Comparison of ENCODE assay signal across 28 mouse cellular contexts in genomic region chr5:9103958-9104357, GRCm38 (mm10). TPM values are rescaled to one million over a fixed set of nuclear protein-coding genes. Genes with fewer than 3 reads are reported as not detected.
DNase-seq lines count a peak whose midpoint lies in the region; ATAC-seq and TF ChIP-seq lines count a peak whose summit lies in the region.
"Had no signal": no experiment of that assay in that cellular context is flagged by ENCODE, and none has a peak within 500 bp of the region (broad histone marks: within the 10 kb centered on the region; RNA-seq: fewer than 3 reads in every experiment).

No protein-coding gene starts in this region.

- no peak for TF ChIP-seq EP300 in heart, postnatal 0 days (IDR thresholded peaks at IDR 0.05; ENCODE audit: low read depth)
- TF ChIP-seq EP300 in heart, adult 2 months (IDR thresholded peaks at IDR 0.05; ENCODE audit: insufficient read depth, low read depth, low read length) = no peak
- TF ChIP-seq EP300 in lung, postnatal 0 days (IDR thresholded peaks at IDR 0.05) = no peak; the same call in 1 of the 2 replicates

- no peak overlapping the region for H3K4me3 ChIP-seq in heart, postnatal 0 days (ENCODE audit: low read depth, low read length)
- H3K4me3 ChIP-seq in heart, adult 2 months = no peak overlapping the region
- H3K4me3 ChIP-seq in lung, postnatal 0 days (ENCODE audit: low read depth, low read length) = 0 out of 2 replicates have a peak overlapping the region, but pooled peaks have one; percentile 1
- peak overlapping the region; percentile 24; the same call in 1 of the 2 replicates for H3K4me3 ChIP-seq in bone marrow macrophage, adult 2 months (ENCODE audit: insufficient read depth, low read length)
- H3K4me3 ChIP-seq: hindbrain, embryonic 12.5 days; intestine, embryonic 15.5 days; liver, embryonic 15.5 days; midbrain, embryonic 13.5 days; neural tube, embryonic 13.5 days had no signal

- no peak overlapping the region for H3K27ac ChIP-seq in heart, postnatal 0 days (ENCODE audit: low read depth)
- H3K27ac ChIP-seq in heart, adult 2 months = no peak overlapping the region
- peak overlapping the region; percentile 39 for H3K27ac ChIP-seq in lung, postnatal 0 days (ENCODE audit: low read length)
- peak overlapping the region; percentile 58 for H3K27ac ChIP-seq in bone marrow macrophage, adult 2 months (ENCODE audit: insufficient read depth, low read depth, low read length)
- H3K27ac ChIP-seq: hindbrain, embryonic 12.5 days; hindbrain, postnatal 0 days; intestine, embryonic 15.5 days; liver, embryonic 15.5 days; midbrain, embryonic 13.5 days; neural tube, embryonic 13.5 days had no signal

- peaks cover 5% of the 10 kb centered on the region; the same call in 1 of the 2 replicates for H3K4me1 ChIP-seq in heart, postnatal 0 days (ENCODE audit: control insufficient read depth, insufficient read depth)
- H3K4me1 ChIP-seq in heart, adult 2 months (ENCODE audit: control insufficient read depth, insufficient read depth, low read length) = peaks cover 6% of the 10 kb centered on the region
- peaks cover 15% of the 10 kb centered on the region for H3K4me1 ChIP-seq in lung, postnatal 0 days (ENCODE audit: insufficient read depth, low read depth, low read length)
- peaks cover 62% of the 10 kb centered on the region for H3K4me1 ChIP-seq in bone marrow macrophage, adult 2 months (ENCODE audit: control insufficient read depth, insufficient read depth, low read length)

- ATAC-seq in heart, postnatal 0 days (ENCODE audit: insufficient read depth, low read depth) = no peak
- no peak for ATAC-seq in lung, postnatal 0 days
- peak; percentile 21; the same call in 1 of the 2 replicates for ATAC-seq in neutrophil, adult 5-6 weeks (ENCODE audit: extremely low read depth, insufficient number of reproducible peaks, low FRiP score, poor library complexity, severe bottlenecking)
- ATAC-seq: CD4-positive, CD25-positive, alpha-beta regulatory T cell, adult 4 months; forebrain, embryonic 14.5 days; hindbrain, postnatal 0 days; intestine, embryonic 15.5 days; midbrain, embryonic 13.5 days had no signal

- peak; percentile 1 for DNase-seq in heart, postnatal 0 days (ENCODE audit: low spot score)
- DNase-seq in heart, adult 2 months = no peak
- DNase-seq in lung, postnatal 0 days (ENCODE audit: low spot score) = no peak
- no peak for DNase-seq in lung, postnatal 10 days
- DNase-seq in gastrocnemius, postnatal 14 days = no peak
- no peak for DNase-seq in urinary bladder, postnatal 4 days (ENCODE audit: low spot score in 2 of 2)
- DNase-seq: adrenal gland, postnatal 25 days; cerebellum, adult 2 months; cerebellum, postnatal 14 days; gastrocnemius, postnatal 25 days; heart, adult 18-20 months; kidney, adult 2 months; liver; lung, postnatal 14 days; retina, postnatal 1 day; right cerebral cortex, postnatal 14 days; thymus, adult 18-20 months; thymus, postnatal 25 days had no signal

- no peaks in the 10 kb centered on the region for H3K9me3 ChIP-seq in heart, postnatal 0 days (replicated peaks; ENCODE audit: control insufficient read depth, low read length)
- H3K9me3 ChIP-seq in lung, postnatal 0 days (ENCODE audit: low read length) = no peaks in the 10 kb centered on the region
- H3K9me3 ChIP-seq: hindbrain, embryonic 12.5 days; intestine, embryonic 15.5 days; liver, embryonic 15.5 days; midbrain, embryonic 13.5 days; neural tube, embryonic 13.5 days had no signal

- no peak overlapping the region for H3K4me2 ChIP-seq in heart, postnatal 0 days (ENCODE audit: low read depth, low read length)
- peak overlapping the region; percentile 34 for H3K4me2 ChIP-seq in lung, postnatal 0 days (replicated peaks; ENCODE audit: low read depth, low read length)
- H3K4me2 ChIP-seq: hindbrain, embryonic 12.5 days; intestine, embryonic 15.5 days; liver, embryonic 15.5 days; midbrain, embryonic 13.5 days; neural tube, embryonic 13.5 days had no signal

- H3K36me3 ChIP-seq in heart, postnatal 0 days (replicated peaks; ENCODE audit: control insufficient read depth, insufficient read depth, low read length) = no peaks in the 10 kb centered on the region
- H3K36me3 ChIP-seq in heart, adult 2 months (ENCODE audit: control insufficient read depth, insufficient read depth, low read length) = 0 out of 2 replicates have a peak, but pooled peaks cover 1% of the 10 kb centered on the region
- H3K36me3 ChIP-seq in lung, postnatal 0 days (ENCODE audit: insufficient read depth, low read length) = no peaks in the 10 kb centered on the region
- H3K36me3 ChIP-seq: hindbrain, embryonic 12.5 days; intestine, embryonic 15.5 days; liver, embryonic 15.5 days; midbrain, embryonic 13.5 days; neural tube, embryonic 13.5 days had no signal

- intact Hi-C loops in heart, adult 2 months (cut with DNase I) = loop anchor here (5.0 kb wide), 1 partner anchor 107 kb away; the partner anchor contains the start of gene Crot
- intact Hi-C loops in gastrocnemius, postnatal 14 days (cut with DNase I; ENCODE audit: low total_unique reads) = no loop called here

- TF ChIP-seq POLR2A in heart, adult 2 months (IDR thresholded peaks at IDR 0.05; ENCODE audit: insufficient read depth, low read depth, low read length) = no peak
- TF ChIP-seq POLR2A in bone marrow macrophage, adult 2 months (IDR thresholded peaks at IDR 0.05; ENCODE audit: borderline replicate concordance, low read depth, low read length) = no peak

- 87% methylated on average over 8 of the region's 8 CpGs for WGBS in heart, postnatal 0 days
- 84% methylated on average over 8 of the region's 8 CpGs for WGBS in heart, adult 2 months
- 31% methylated on average over 8 of the region's 8 CpGs for WGBS in lung, postnatal 0 days

- no peak for TF ChIP-seq CTCF in heart, postnatal 0 days (IDR thresholded peaks at IDR 0.05; ENCODE audit: low read depth)
- TF ChIP-seq CTCF in heart, adult 2 months (IDR thresholded peaks at IDR 0.05) = no peak
- no peak for TF ChIP-seq CTCF in lung, postnatal 0 days (IDR thresholded peaks at IDR 0.05)
- no peak for TF ChIP-seq CTCF in bone marrow macrophage, adult 2 months (IDR thresholded peaks at IDR 0.05; ENCODE audit: low read depth, low read length)

- peaks cover 12% of the 10 kb centered on the region; the same call in 1 of the 2 replicates for H3K27me3 ChIP-seq in heart, postnatal 0 days (ENCODE audit: control insufficient read depth, insufficient read depth, low read length)
- H3K27me3 ChIP-seq in heart, adult 2 months (ENCODE audit: control insufficient read depth, insufficient read depth, low read length) = no peaks in the 10 kb centered on the region
- no peaks in the 10 kb centered on the region for H3K27me3 ChIP-seq in lung, postnatal 0 days (replicated peaks; ENCODE audit: insufficient read depth, low read length)
- H3K27me3 ChIP-seq: intestine, embryonic 15.5 days had no signal

- H3K9ac ChIP-seq in heart, postnatal 0 days (replicated peaks; ENCODE audit: low read depth, low read length) = no peak overlapping the region
- H3K9ac ChIP-seq in heart, adult 2 months (ENCODE audit: low read depth, low read length) = no peak overlapping the region
- no peak overlapping the region for H3K9ac ChIP-seq in lung, postnatal 0 days (replicated peaks; ENCODE audit: low read depth)
- H3K9ac ChIP-seq: hindbrain, embryonic 12.5 days; intestine, embryonic 15.5 days; liver, embryonic 15.5 days; midbrain, embryonic 13.5 days; neural tube, embryonic 13.5 days had no signal

- H3K79me2 ChIP-seq in heart, adult 2 months (replicated peaks; ENCODE audit: control insufficient read depth, insufficient read depth, low read length) = no peaks in the 10 kb centered on the region

RNA-seq across cellular contexts. Expression of gene Tmem243, which starts 3.5 kb away (rescaled TPM):
- total RNA-seq in heart, postnatal 0 days (2014; rRNA removed; ENCODE audit: low replicate concordance) = 8.4 and 21.8 TPM in 2 replicates
- polyA plus RNA-seq in heart, postnatal 0 days (2015; fragmentation: Nextera tagmentation; extraction: Ambion mirVana) = 12.8 and 13.0 TPM in 2 replicates
- total RNA-seq in heart, adult 2 months (2021) = 1 to 10 TPM; 8.1 to 9.8 TPM
- polyA plus RNA-seq in heart, adult 2 months (2012; rRNA removed) = 14.0 and 18.2 TPM in 2 replicates
- 407 and 422 TPM in 2 replicates for polyA plus RNA-seq in lung, postnatal 0 days (2015; fragmentation: Nextera tagmentation; extraction: Ambion mirVana)
- polyA plus RNA-seq in bone marrow macrophage, adult 2 months (2012; ENCODE audit: insufficient read depth, insufficient read length, missing spikeins) = 92.7 and 99.2 TPM in 2 replicates
- total RNA-seq in neutrophil, adult 5-6 weeks (2017) = 136 and 165 TPM in 2 replicates
- total RNA-seq in gastrocnemius, postnatal 14 days (2021) = 1 to 10 TPM; 4.2 to 6.2 TPM

RNA-seq across cellular contexts. Expression of gene Dmtf1, which starts 57.6 kb away (rescaled TPM):
- 17.0 and 22.2 TPM in 2 replicates for total RNA-seq in heart, postnatal 0 days (2014; rRNA removed; ENCODE audit: low replicate concordance)
- polyA plus RNA-seq in heart, postnatal 0 days (2015; fragmentation: Nextera tagmentation; extraction: Ambion mirVana) = 12.5 and 13.7 TPM in 2 replicates
- 10 to 100 TPM; 10.5 to 13.6 TPM for total RNA-seq in heart, adult 2 months (2021)
- 8.6 and 17.5 TPM in 2 replicates for polyA plus RNA-seq in heart, adult 2 months (2012; rRNA removed)
- polyA plus RNA-seq in lung, postnatal 0 days (2015; fragmentation: Nextera tagmentation; extraction: Ambion mirVana) = 33.3 and 37.7 TPM in 2 replicates
- polyA plus RNA-seq in bone marrow macrophage, adult 2 months (2012; ENCODE audit: insufficient read depth, insufficient read length, missing spikeins) = 27.3 and 30.5 TPM in 2 replicates
- total RNA-seq in neutrophil, adult 5-6 weeks (2017) = 128 and 147 TPM in 2 replicates
- total RNA-seq in gastrocnemius, postnatal 14 days (2021) = 10 to 100 TPM in 1 of 2 experiments, 1 to 10 TPM in 1; 7.8 to 10.2 TPM

Comparison
In these comparisons a context has a peak if more than half of its experiments do, and no peak if none do; other contexts are left out.
1. H3K27ac ChIP-seq: peak in lung, postnatal 0 days (single experiment) and bone marrow macrophage, adult 2 months (single experiment); none in heart, postnatal 0 days (single experiment) and heart, adult 2 months (single experiment).
2. H3K4me3 ChIP-seq: peak in lung, postnatal 0 days (single experiment) and bone marrow macrophage, adult 2 months (single experiment); none in heart, postnatal 0 days (single experiment) and heart, adult 2 months (single experiment).